Mouse (Mus musculus) bone marrow, adult 2 months (tissue): Measurements from ENCODE around the gene Gatm.

ENCODE experiments used
- CTCF ChIP-seq: fragments of 200-500 bp; IDR thresholded peaks from 2 replicates; pipeline ENCODE4 v1.5.1; 2011; ENCODE audit warnings: low read length, control low read depth; ENCODE audit not compliant: control insufficient read depth, insufficient read depth
- POLR2A ChIP-seq: fragments of 200-500 bp; IDR thresholded peaks from 2 replicates; pipeline ENCODE4 v1.6.1; 2011; ENCODE audit warnings: low read depth, mild to moderate bottlenecking, control low read depth, low read length, borderline replicate concordance; ENCODE audit not compliant: control insufficient read depth

- TF ChIP-seq POLR2A (no peak), CTCF (no peak)
Measured at GRCm38 (mm10) chr2:122656767-122657166, 45.7 kb upstream of the Gatm start.
